Comparison of ENCODE assay signal across 26 mouse cellular contexts in genomic region chr2:12799153-12799925, GRCm38 (mm10).
A peak's percentile ranks its signal among the peaks of the same experiment; 100 is the strongest.
DNase-seq lines count a peak whose midpoint lies in the region; ATAC-seq and TF ChIP-seq lines count a peak whose summit lies in the region.
"Had no signal": no experiment of that assay in that cellular context is flagged by ENCODE, and none has a peak within 500 bp of the region (broad histone marks: within the 10 kb centered on the region; RNA-seq: fewer than 3 reads in every experiment).

No protein-coding gene starts in this region.

- H3K9ac ChIP-seq in intestine, embryonic 16.5 days (ENCODE audit: low read depth, low read length) = no peak overlapping the region
- H3K9ac ChIP-seq: intestine, embryonic 15.5 days; limb, embryonic 13.5 days; liver, embryonic 13.5 days; lung, embryonic 14.5 days; neural tube, embryonic 12.5 days had no signal

- H3K36me3 ChIP-seq in intestine, embryonic 16.5 days (ENCODE audit: control insufficient read depth, insufficient read depth, low read length) = no peaks in the 10 kb centered on the region
- H3K36me3 ChIP-seq: hindbrain, embryonic 10.5 days; intestine, embryonic 15.5 days; limb, embryonic 13.5 days; liver, embryonic 13.5 days; neural tube, embryonic 12.5 days had no signal

- no peak for ATAC-seq in intestine, embryonic 16.5 days
- ATAC-seq: hindbrain, embryonic 16.5 days; intestine, embryonic 15.5 days had no signal

- intact Hi-C loops in left cerebral cortex, adult 2 months (cut with DNase I) = loop anchor here (2.0 to 5.0 kb wide), 3 partner anchors 23 to 263 kb away; no protein-coding TSS in a partner anchor
- intact Hi-C loops in left cerebral cortex, postnatal 10 days (cut with DNase I) = no loop called here

- H3K27ac ChIP-seq in left cerebral cortex, adult 2 months = peak overlapping the region; percentile 49; the same call in 1 of the 2 replicates
- H3K27ac ChIP-seq in intestine, embryonic 16.5 days (ENCODE audit: low read length) = no peak overlapping the region
- H3K27ac ChIP-seq: hindbrain, embryonic 10.5 days; intestine, embryonic 15.5 days; limb, embryonic 13.5 days; liver, embryonic 13.5 days; neural tube, embryonic 12.5 days had no signal

- WGBS in intestine, embryonic 16.5 days = 93% methylated on average over 4 of the region's 4 CpGs

- H3K9me3 ChIP-seq in intestine, embryonic 16.5 days (ENCODE audit: control insufficient read depth, low read length) = no peaks in the 10 kb centered on the region
- H3K9me3 ChIP-seq: hindbrain, embryonic 10.5 days; intestine, embryonic 15.5 days; limb, embryonic 13.5 days; liver, embryonic 13.5 days; megakaryocyte, embryonic 14.5 days; neural tube, embryonic 12.5 days had no signal

- no peaks in the 10 kb centered on the region for H3K4me1 ChIP-seq in intestine, embryonic 16.5 days (ENCODE audit: control insufficient read depth, insufficient read depth, low read length)
- H3K4me1 ChIP-seq: hindbrain, embryonic 10.5 days; intestine, embryonic 15.5 days; limb, embryonic 13.5 days; liver, embryonic 13.5 days; megakaryocyte, embryonic 14.5 days; neural tube, embryonic 12.5 days had no signal

- no peak overlapping the region for H3K4me3 ChIP-seq in left cerebral cortex, adult 2 months
- no peak overlapping the region for H3K4me3 ChIP-seq in intestine, embryonic 16.5 days (ENCODE audit: low read length)
- H3K4me3 ChIP-seq: hindbrain, embryonic 10.5 days; intestine, embryonic 15.5 days; limb, embryonic 13.5 days; liver, embryonic 13.5 days; megakaryocyte, embryonic 14.5 days; neural tube, embryonic 12.5 days had no signal

- H3K27me3 ChIP-seq in intestine, embryonic 16.5 days (replicated peaks; ENCODE audit: control insufficient read depth, insufficient read depth, low read length) = no peaks in the 10 kb centered on the region
- H3K27me3 ChIP-seq: intestine, embryonic 15.5 days; limb, embryonic 13.5 days; liver, embryonic 13.5 days; megakaryocyte, embryonic 14.5 days; neural tube, embryonic 12.5 days had no signal

- DNase-seq in cerebellum, postnatal 14 days = peak; percentile 22 to 35
- DNase-seq in cerebellum, adult 8-10 months = no peak
- DNase-seq in left cerebral cortex, adult 2 months (ENCODE audit: extremely low spot score in 1 of 2, low spot score in 2 of 2) = no peak
- DNase-seq in left cerebral cortex, postnatal 10 days (ENCODE audit: extremely low spot score in 1 of 2, low spot score in 2 of 2) = no peak
- DNase-seq in layer of hippocampus, adult 11-12 months (ENCODE audit: low spot score) = peak; percentile 50
- peak; percentile 24 to 85 for DNase-seq in layer of hippocampus, postnatal 14 days (ENCODE audit: low spot score in 2 of 2)
- no peak for DNase-seq in urinary bladder, postnatal 36 days (ENCODE audit: low spot score in 2 of 2)
- DNase-seq: adrenal gland, postnatal 10 days; cerebellum, postnatal 25 days; embryo, embryonic 11 days; gastrocnemius, postnatal 14 days; heart, adult 11 months; kidney, postnatal 36 days; liver, embryonic 13.5 days; lung, embryonic 14.5 days; lung, postnatal 36 days; midbrain, embryonic 14.5 days; thymus, postnatal 25 days had no signal

- TF ChIP-seq CTCF in left cerebral cortex, adult 2 months (IDR thresholded peaks at IDR 0.05) = no peak

- H3K4me2 ChIP-seq in intestine, embryonic 16.5 days (ENCODE audit: low read depth, low read length) = no peak overlapping the region
- H3K4me2 ChIP-seq: heart, embryonic 11.5 days; intestine, embryonic 15.5 days; limb, embryonic 13.5 days; liver, embryonic 13.5 days; lung, embryonic 14.5 days; neural tube, embryonic 12.5 days had no signal

Comparison
In these comparisons a context has a peak if more than half of its experiments do, and no peak if none do; other contexts are left out.
1. DNase-seq: peak in cerebellum, postnatal 14 days (2 of 2), layer of hippocampus, adult 11-12 months (single experiment) and layer of hippocampus, postnatal 14 days (2 of 2); none in cerebellum, adult 8-10 months (single experiment), left cerebral cortex, adult 2 months (0 of 2), left cerebral cortex, postnatal 10 days (0 of 2) and urinary bladder, postnatal 36 days (0 of 2).